Mouse (Mus musculus) neural tube, embryonic 11.5 days (tissue): Measurements from ENCODE around the gene Kank4. TPM values are rescaled to one million over a fixed set of nuclear protein-coding genes. Genes with fewer than 3 reads are reported as not detected.
"Not testable (repeated sequence)": the region's sequence is repeated elsewhere in the genome, so short reads cannot be mapped to it uniquely, and the experiment has no call there.

Experiments
- ATAC-seq: fragments of 200-750 bp; cut with Nextera tagmentation; 2 replicates; pipeline ENCODE4 v1.8.0; 2017; ENCODE audit warnings: moderate number of reproducible peaks, mild to moderate bottlenecking, moderate TSS enrichment, moderate library complexity; ENCODE audit not compliant: insufficient read depth, low FRiP score, low TSS enrichment
- DNase-seq: peaks from one replicate; pipeline ENCODE4 v3.0.0-alpha.2; 2015; ENCODE audit warnings: low spot score
- H3K27ac ChIP-seq: fragments of 300-500 bp; sonication (generic); 2 replicates; pipeline ENCODE4 v1.5.1; 2014; ENCODE audit warnings: low read depth, mild to moderate bottlenecking, low read length
- H3K27me3 ChIP-seq: fragments of 300-500 bp; sonication (generic); 2 replicates; pipeline ENCODE4 v1.6.1; 2014; ENCODE audit warnings: mild to moderate bottlenecking, low read length, mixed read lengths; ENCODE audit not compliant: control insufficient read depth, insufficient read depth
- H3K36me3 ChIP-seq: fragments of 300-500 bp; sonication (generic); 2 replicates; pipeline ENCODE4 v1.6.1; 2014; ENCODE audit warnings: mild to moderate bottlenecking, low read length, moderate library complexity, mixed read lengths; ENCODE audit not compliant: control insufficient read depth, insufficient read depth
- H3K4me1 ChIP-seq: fragments of 300-500 bp; sonication (generic); 2 replicates; pipeline ENCODE4 v1.6.1; 2014; ENCODE audit warnings: low read length, mixed read lengths; ENCODE audit not compliant: control insufficient read depth, insufficient read depth
- H3K4me2 ChIP-seq: fragments of 300-500 bp; sonication (generic); 2 replicates; pipeline ENCODE4 v1.6.1; 2014; ENCODE audit warnings: low read depth, mild to moderate bottlenecking, moderate library complexity
- H3K4me3 ChIP-seq: fragments of 300-500 bp; sonication (generic); 2 replicates; pipeline ENCODE4 v1.5.1; 2014; ENCODE audit warnings: low read depth, low read length
- H3K9ac ChIP-seq: fragments of 300-500 bp; sonication (generic); 2 replicates; pipeline ENCODE4 v1.6.1; 2014; ENCODE audit warnings: mild to moderate bottlenecking, low read length
- H3K9me3 ChIP-seq: fragments of 300-500 bp; sonication (generic); 2 replicates; pipeline ENCODE4 v1.6.1; 2016; ENCODE audit warnings: low read length; ENCODE audit not compliant: control insufficient read depth
- WGBS: fragments of 180-500 bp; shearing (Covaris S2); extraction: QIAGEN DNeasy Blood & Tissue Kit; methylation state at CpG from one replicate; pipeline ENCODE4 v1.1.7; 2014; 5-methylcytosine and 5-hydroxymethylcytosine counted together
- polyA plus RNA-seq: library from polyadenylated mRNA; unstranded; fragments of >200 nt; fragmentation: Nextera tagmentation; extraction: Ambion mirVana; gene quantifications from 2 replicates; pipeline ENCODE4 v1.2.1, GENCODE M21; 2014

The Kank4 gene
- polyA plus RNA-seq, 1 experiment from 2014 or later, result 0.98 TPM

- 77% methylated on average over 1 of the region's 1 CpGs for WGBS
- ATAC-seq, H3K4me1 ChIP-seq, H3K4me2 ChIP-seq, H3K27ac ChIP-seq, H3K4me3 ChIP-seq, H3K36me3 ChIP-seq, H3K9me3 ChIP-seq, H3K9ac ChIP-seq, DNase-seq, H3K27me3 ChIP-seq: not testable (repeated sequence)
These were observed 33.1 kb upstream of the Kank4 start for GRCm38 (mm10) chr4:98850485-98850884.

- H3K27me3 ChIP-seq, result no peaks in the 10 kb centered on the region
- no peaks in the 10 kb centered on the region for H3K4me1 ChIP-seq
- H3K36me3 ChIP-seq, result no peaks in the 10 kb centered on the region
- H3K27ac ChIP-seq, result no peak overlapping the region
- H3K4me3 ChIP-seq, result no peak overlapping the region
- H3K4me2 ChIP-seq, result no peak overlapping the region
- no peak for DNase-seq
- ATAC-seq, result no peak
- no peaks in the 10 kb centered on the region for H3K9me3 ChIP-seq
- H3K9ac ChIP-seq, result no peak overlapping the region
- WGBS, result 79% methylated on average over 6 of the region's 6 CpGs
These were observed 30.0 kb upstream of the Kank4 start for GRCm38 (mm10) chr4:98847120-98847885.

GRCm38 (mm10) chr4:98846396-98846795, 29.1 kb upstream of the Kank4 start:
- H3K9ac ChIP-seq, result no peak overlapping the region
- no peaks in the 10 kb centered on the region for H3K27me3 ChIP-seq
- H3K4me3 ChIP-seq, result no peak overlapping the region
- DNase-seq, result no peak
- no peaks in the 10 kb centered on the region for H3K9me3 ChIP-seq
- no peak for ATAC-seq
- H3K4me2 ChIP-seq, result no peak overlapping the region
- H3K27ac ChIP-seq, result no peak overlapping the region
- no peaks in the 10 kb centered on the region for H3K36me3 ChIP-seq
- 54% methylated on average over 3 of the region's 3 CpGs for WGBS
- H3K4me1 ChIP-seq, result no peaks in the 10 kb centered on the region

- Histone ChIP-seq H3K4me2 (no peak overlapping the region), H3K4me3 (no peak overlapping the region), H3K9ac (no peak overlapping the region), H3K36me3 (no peaks in the 10 kb centered on the region), H3K27me3 (no peaks in the 10 kb centered on the region), H3K9me3 (no peaks in the 10 kb centered on the region), H3K4me1 (no peaks in the 10 kb centered on the region), H3K27ac (no peak overlapping the region)
- ATAC-seq (no peak), DNase-seq (no peak)
- WGBS, result 57% methylated on average over 8 of the region's 8 CpGs
These were observed 28.4 kb upstream of the Kank4 start for GRCm38 (mm10) chr4:98845687-98846125.

GRCm38 (mm10) chr4:98845201-98845600, 27.9 kb upstream of the Kank4 start:
- Histone ChIP-seq H3K27ac (no peak overlapping the region), H3K4me2 (no peak overlapping the region), H3K4me1 (0 out of 2 replicates have a peak, but pooled peaks cover 3% of the 10 kb centered on the region), H3K9ac (no peak overlapping the region), H3K9me3 (no peaks in the 10 kb centered on the region), H3K27me3 (no peaks in the 10 kb centered on the region), H3K4me3 (no peak overlapping the region), H3K36me3 (no peaks in the 10 kb centered on the region)
- ATAC-seq (no peak), DNase-seq (no peak)
- WGBS, result 91% methylated on average over 4 of the region's 4 CpGs

GRCm38 (mm10) chr4:98843906-98844597, 26.7 kb upstream of the Kank4 start:
- H3K4me2 ChIP-seq, result no peak overlapping the region
- no peak overlapping the region for H3K4me3 ChIP-seq
- H3K9me3 ChIP-seq, result no peaks in the 10 kb centered on the region
- H3K9ac ChIP-seq, result no peak overlapping the region
- no peaks in the 10 kb centered on the region for H3K27me3 ChIP-seq
- H3K4me1 ChIP-seq, result 0 out of 2 replicates have a peak, but pooled peaks cover 3% of the 10 kb centered on the region
- no peak overlapping the region for H3K27ac ChIP-seq
- DNase-seq (no peak), ATAC-seq (no peak)
- H3K36me3 ChIP-seq, result no peaks in the 10 kb centered on the region
- 75% methylated on average over 7 of the region's 7 CpGs for WGBS

- not testable (repeated sequence) for H3K9ac ChIP-seq, ATAC-seq, H3K27me3 ChIP-seq, H3K4me1 ChIP-seq, H3K4me3 ChIP-seq, DNase-seq, H3K4me2 ChIP-seq, H3K36me3 ChIP-seq, H3K27ac ChIP-seq, H3K9me3 ChIP-seq
- 88% methylated on average over 6 of the region's 6 CpGs for WGBS
These were observed 23.9 kb upstream of the Kank4 start for GRCm38 (mm10) chr4:98841251-98841650.

- Histone ChIP-seq H3K27ac (no peak overlapping the region), H3K4me3 (no peak overlapping the region), H3K9ac (no peak overlapping the region), H3K4me1 (0 out of 2 replicates have a peak, but pooled peaks cover 3% of the 10 kb centered on the region), H3K9me3 (no peaks in the 10 kb centered on the region), H3K36me3 (no peaks in the 10 kb centered on the region), H3K27me3 (no peaks in the 10 kb centered on the region), H3K4me2 (no peak overlapping the region)
- DNase-seq (no peak), ATAC-seq (peak; percentile 53; the same call in 1 of the 2 replicates)
- WGBS, result 39% methylated on average over 6 of the region's 6 CpGs
These were observed 23.2 kb upstream of the Kank4 start for GRCm38 (mm10) chr4:98840526-98840925.

- Histone ChIP-seq H3K36me3 (no peaks in the 10 kb centered on the region), H3K4me2 (no peak overlapping the region), H3K9ac (no peak overlapping the region), H3K27me3 (no peaks in the 10 kb centered on the region), H3K27ac (no peak overlapping the region), H3K4me1 (0 out of 2 replicates have a peak, but pooled peaks cover 3% of the 10 kb centered on the region), H3K4me3 (no peak overlapping the region), H3K9me3 (no peaks in the 10 kb centered on the region)
- no peak for ATAC-seq
- WGBS, result 85% methylated on average over 4 of the region's 4 CpGs
- DNase-seq, result no peak
These were observed 21.6 kb upstream of the Kank4 start for GRCm38 (mm10) chr4:98838913-98839312.
